Mouse (Mus musculus) adipose tissue, adult 10 weeks (tissue): ENCODE results near the gene Calhm4. TPM values are rescaled to one million over a fixed set of nuclear protein-coding genes. Genes with fewer than 3 reads are reported as not detected.

Experiments used
- polyA plus RNA-seq: library from polyadenylated mRNA; stranded (reverse); fragments of 350-450 nt; fragmentation: Illumina TruSeq; extraction: RNeasy Lipid Tissue Mini Kit (QIAGEN cat#74804); gene quantifications from one replicate; pipeline ENCODE4 v1.2.3, GENCODE M21; 2014; ENCODE audit warnings: low read depth, low replicate concordance

Gene Calhm4
- not detected for polyA plus RNA-seq

DNA sequence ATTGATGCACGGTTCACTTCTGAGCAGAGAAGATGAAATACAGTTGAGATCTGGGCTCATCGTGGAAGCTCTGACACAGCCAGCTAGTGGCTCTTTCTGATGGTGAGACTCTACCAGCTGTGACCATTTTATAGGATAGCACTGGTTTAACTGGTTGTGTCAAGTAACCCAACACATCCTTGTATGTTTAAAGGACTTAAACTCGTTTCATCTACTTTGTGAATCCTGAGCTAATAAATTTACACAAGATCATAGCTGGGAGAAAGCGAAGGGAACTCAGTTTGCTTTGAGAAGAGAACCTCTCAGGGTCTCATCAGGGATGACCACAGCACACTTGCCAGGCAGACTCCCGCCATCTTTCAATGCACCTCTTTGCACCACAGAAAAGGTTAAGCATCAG is at the start of gene Calhm4:
Gene Calhm4 (minus strand): TSS at position 101 of the 400 bp plus-strand sequence.

DNA sequence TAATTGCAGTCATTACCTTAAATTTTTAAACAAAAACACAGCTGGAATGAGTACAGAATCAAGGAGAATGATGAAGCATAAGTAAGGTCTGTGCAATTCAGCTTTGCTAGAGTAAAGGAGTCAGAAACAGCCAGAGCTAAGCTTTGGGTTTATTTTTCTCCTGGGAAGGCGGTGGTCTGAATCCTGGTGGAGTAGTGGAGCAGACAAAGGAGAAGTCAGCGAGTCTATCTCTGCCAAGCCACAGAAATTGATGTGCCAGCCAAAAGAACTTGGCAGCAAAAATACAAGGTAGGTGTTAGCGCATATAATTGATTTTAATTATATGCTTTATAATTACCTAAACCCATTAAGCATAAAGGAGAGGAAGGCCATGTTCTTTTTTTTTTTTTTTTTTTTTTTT is 6.7 kb downstream of the Calhm4 start, which contains the start of gene Trappc3l:
Gene Trappc3l (plus strand): TSS at position 197 of the 400 bp plus-strand sequence.

DNA sequence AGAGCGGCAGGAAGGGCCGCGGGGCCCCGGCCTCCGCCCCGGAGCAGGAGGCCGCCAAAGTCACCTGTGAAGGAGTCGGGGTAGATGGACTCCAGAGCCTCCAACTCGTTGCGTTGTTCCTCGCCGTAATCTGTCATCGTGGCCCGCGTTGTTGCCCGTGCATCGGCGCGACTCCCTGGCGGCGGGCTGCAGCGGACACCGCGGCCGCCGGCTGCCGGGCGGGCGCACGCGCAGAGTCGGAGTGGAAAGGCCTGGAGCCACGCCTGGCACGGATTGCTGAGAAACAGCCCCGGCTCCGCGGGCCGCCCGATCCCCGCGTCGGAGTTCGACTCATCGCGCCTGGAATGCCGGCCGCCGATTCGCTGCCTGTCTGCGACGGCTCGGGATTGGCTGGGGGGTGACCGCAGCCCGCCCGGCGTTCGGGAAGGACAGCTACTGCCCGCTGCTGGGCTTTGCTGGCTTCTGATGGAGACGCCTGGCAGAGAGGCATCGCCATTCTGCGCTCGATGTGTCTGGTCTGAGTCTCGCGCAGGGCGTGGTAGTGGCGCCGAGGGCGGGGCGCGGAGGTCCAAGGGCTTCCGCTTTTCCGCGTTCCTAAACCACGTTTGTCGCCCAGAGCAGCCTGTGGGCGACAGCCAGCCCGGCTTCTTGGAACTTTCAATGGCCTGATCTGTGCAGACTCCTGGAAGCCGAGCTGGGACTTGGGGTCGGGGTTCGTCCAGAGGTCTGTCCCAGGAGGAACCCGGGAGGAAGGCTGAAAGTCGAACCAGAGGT is 24.6 kb downstream of the Calhm4 start, which contains the start of gene Rwdd1:
Gene Rwdd1 (minus strand): TSS at position 323 of the 774 bp plus-strand sequence.

Other genes with a start within 250 kb of the Calhm4 start
- gene Sult3a1, start 186.6 kb downstream of the Calhm4 start, polyA plus RNA-seq, result not detected
- gene Rsph4a, start 139.2 kb downstream of the Calhm4 start, polyA plus RNA-seq, result 3.5 TPM
- gene Zup1, start 93.0 kb downstream of the Calhm4 start, polyA plus RNA-seq, result 10.2 TPM
- gene Rwdd1, start 24.7 kb downstream of the Calhm4 start, polyA plus RNA-seq, result 61.1 TPM
- not detected for gene Trappc3l, start 6.7 kb downstream of the Calhm4 start, polyA plus RNA-seq
- gene Calhm5, start 52.2 kb upstream of the Calhm4 start, polyA plus RNA-seq, result 0.53 TPM
- gene Calhm6, start 83.7 kb upstream of the Calhm4 start, polyA plus RNA-seq, result 2.3 TPM
- 12.5 TPM for gene Dse, start 163.4 kb upstream of the Calhm4 start, polyA plus RNA-seq
- 36.4 TPM for gene Tspyl1, start 237.9 kb upstream of the Calhm4 start, polyA plus RNA-seq